Mouse (Mus musculus): ENCODE measurements around the gene Syce2. TPM values are rescaled to one million over a fixed set of nuclear protein-coding genes. Genes with fewer than 3 reads are reported as not detected.
"Not testable (repeated sequence)": the region's sequence is repeated elsewhere in the genome, so short reads cannot be mapped to it uniquely, and the experiment has no call there.

The Syce2 gene
- total RNA-seq, 2 experiments from 2014 or later, result 33.5 to 39.1 TPM

DNA sequence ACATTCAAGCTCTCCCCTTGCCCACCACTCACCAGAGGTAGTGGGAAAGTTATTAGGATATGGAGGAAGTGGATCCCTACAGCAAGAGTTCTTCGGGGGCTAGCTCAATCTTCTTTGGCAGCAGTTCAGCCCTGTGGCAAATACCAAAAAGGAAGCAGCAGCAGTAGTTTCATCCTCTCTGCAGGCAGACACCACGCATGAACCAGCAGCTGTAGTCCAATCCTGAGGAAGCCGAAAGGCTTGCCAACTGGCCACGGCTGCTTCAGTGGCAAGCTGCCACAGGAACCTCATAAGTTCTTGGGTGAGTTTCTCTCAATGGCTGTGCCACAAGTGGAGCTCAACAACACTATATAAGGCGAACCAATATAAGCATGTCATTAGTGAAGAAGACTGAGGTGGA is 24.1 kb downstream of the Syce2 start:
- no peak for DNase-seq (ENCODE audit: low spot score in 2 of 2)

DNA sequence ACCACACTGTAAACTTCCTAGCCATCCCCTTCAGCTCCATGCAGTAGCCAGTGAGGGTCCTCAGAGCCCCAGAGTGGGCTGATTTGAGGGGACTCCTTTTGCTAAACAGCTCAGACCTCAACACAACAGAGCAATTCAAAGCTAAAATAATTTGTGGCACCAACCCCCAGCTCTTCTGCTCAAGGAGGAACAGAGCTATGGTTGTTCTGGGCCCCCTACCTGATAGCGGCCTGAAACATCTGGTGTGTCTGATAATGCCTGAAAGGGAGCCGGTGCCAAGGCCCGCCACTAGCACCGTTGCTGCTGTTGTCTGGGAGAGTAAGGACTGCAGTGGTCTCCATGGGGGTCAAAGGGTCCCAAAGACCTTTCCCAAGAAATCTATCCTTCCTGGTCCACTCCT is 29.2 kb downstream of the Syce2 start:
- DNase-seq (ENCODE audit: low spot score in 2 of 2), result no peak

DNA sequence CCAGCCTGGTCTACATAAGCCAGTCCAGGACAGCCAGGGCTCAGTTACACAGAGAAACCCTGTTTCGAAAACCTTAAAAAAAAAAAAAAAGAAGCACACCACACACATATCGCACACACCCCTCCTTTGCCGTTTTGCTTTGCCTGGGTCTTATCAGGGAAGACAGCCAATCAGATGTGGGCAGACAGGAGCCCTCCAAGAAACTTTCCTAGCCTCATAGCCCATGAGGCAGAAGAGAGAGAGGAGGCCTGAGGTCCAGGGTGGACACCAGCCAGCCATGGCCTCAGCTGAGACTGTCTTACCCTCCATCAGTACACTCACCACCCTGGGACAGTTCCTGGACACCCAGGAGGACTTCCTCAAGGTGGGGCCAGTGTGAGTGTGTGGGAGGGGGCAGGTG is 29.8 kb downstream of the Syce2 start, which contains the start of gene Klf1:
Gene Klf1, plus strand, starts transcription at position 177 of the 400 bp plus-strand sequence.
- DNase-seq (ENCODE audit: low spot score in 2 of 2), result no peak

DNA sequence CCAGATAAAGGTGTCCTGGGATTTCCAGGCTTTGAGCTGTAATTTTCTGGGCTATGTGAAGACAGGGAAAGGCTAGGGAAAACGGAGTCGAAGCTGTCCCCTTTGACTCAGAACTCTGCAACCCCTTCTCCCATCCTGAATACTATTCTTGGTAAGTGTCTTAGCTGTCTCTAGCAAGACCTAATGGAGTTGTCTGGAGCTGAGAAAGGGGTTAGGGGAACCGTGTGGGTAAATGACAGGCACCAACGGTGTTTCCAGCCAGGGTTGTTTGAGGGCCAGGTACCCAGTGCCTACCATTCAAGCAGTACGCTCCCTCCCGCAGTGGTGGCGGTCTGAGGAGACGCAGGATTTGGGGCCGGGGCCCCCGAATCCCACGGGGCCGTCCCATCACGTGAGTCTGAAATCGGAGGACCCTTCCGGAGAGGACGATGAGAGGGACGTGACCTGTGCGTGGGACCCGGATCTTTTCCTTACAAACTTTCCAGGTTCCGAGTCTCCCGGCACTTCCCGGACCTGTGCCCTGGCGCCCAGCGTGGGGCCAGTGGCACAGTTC is 30.5 kb downstream of the Syce2 start:
- DNase-seq (ENCODE audit: low spot score in 2 of 2), result no peak

DNA sequence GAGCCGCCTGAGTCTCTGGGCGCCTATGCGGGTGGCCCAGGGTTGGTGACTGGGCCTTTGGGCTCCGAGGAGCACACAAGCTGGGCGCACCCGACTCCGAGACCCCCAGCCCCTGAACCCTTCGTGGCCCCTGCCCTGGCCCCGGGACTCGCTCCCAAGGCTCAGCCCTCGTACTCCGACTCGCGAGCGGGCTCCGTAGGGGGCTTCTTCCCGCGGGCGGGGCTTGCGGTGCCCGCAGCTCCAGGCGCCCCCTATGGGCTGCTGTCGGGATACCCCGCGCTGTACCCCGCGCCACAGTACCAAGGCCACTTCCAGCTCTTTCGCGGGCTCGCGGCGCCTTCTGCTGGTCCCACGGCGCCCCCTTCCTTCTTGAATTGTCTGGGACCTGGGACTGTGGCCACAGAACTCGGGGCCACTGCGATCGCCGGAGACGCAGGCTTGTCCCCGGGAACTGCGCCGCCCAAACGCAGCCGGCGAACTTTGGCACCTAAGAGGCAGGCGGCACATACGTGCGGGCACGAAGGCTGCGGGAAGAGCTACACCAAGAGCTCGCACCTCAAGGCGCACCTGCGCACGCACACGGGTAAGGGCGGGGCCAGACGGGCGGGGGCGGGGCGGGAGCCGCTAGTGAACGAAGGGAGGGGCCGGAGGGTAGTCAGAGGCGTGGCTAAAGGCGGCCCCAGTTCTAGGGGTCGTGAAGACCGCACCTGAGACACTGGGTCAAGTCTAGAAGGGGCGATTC is 31.2 kb downstream of the Syce2 start:
- DNase-seq (ENCODE audit: low spot score in 2 of 2), result peak; percentile 96 to 98

DNA sequence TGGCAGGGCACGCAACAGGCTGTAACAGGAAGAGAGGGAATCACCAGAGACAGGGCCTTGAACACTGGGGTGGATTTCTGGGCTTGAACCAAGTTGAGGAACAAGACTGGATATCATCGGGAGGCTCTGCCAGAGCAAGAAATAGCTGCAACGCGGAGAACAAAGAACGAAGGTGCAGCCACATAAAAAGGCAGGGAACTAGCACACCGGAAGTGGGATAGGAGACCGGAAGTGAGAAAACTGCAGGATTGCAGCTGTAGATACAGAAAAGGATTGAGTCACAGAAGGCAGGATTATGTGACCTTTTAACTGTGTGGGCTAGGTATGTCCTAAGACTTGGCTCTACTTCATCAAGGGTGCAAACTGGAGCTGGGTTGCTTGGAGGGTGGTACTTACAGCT is 32.4 kb downstream of the Syce2 start:
- DNase-seq (ENCODE audit: low spot score in 2 of 2), result no peak

DNA sequence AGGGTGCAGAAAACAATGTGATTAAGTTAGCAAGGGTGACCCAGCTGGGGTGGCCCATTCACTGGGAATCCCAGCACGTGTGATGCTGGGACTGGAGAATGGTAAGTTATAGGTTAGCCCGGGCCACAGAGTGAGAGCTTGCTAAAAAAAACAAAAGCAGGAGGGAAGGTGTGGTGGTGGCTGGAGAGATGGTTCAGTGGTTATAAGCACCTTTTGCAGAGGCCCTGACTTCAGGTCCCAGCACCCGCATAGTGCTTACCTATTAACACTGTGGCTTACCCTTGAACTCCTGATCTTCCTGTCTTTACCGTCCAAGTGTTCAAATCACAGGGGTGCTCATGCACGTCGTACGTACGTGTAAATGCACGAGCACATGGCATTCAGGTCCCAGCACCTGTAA is 35.1 kb downstream of the Syce2 start:
- no peak for DNase-seq (ENCODE audit: low spot score in 2 of 2)

DNA sequence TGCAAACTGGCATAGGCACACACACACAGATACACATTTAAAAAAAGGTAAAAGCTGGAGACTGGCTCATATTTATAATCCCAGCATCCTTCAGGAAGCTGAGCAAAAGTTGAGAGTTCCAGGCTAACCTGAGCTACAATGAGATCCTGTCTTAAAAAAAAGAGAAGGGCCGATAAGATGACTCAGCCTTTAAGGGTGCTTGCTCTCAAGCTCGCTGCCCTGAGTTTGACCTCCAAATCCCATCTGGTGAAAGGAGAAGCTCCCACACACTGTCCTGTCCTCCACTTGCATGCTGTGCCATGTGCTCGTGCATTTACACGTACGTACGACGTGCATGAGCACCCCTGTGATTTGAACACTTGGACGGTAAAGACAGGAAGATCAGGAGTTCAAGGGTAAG is 35.6 kb downstream of the Syce2 start:
- no peak for DNase-seq (ENCODE audit: low spot score in 2 of 2)

DNA sequence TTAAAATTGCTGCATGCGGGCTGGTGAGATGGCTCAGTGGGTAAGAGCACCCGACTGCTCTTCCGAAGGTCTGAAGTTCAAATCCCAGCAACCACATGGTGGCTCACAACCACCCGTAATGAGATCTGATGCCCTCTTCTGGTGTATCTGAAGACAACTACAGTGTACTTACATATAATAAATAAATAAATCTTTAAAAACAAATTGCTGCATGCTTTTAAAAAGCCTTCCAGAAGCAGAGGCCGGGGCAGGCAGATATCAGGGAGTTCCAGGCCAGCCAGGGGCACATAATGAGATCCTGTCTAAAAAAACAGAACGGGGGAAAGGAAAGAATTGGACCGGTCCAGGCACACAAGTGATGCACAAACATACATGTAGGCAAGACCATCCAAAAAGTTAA is 36.1 kb downstream of the Syce2 start:
- DNase-seq (ENCODE audit: low spot score in 2 of 2), result not testable (repeated sequence)

DNA sequence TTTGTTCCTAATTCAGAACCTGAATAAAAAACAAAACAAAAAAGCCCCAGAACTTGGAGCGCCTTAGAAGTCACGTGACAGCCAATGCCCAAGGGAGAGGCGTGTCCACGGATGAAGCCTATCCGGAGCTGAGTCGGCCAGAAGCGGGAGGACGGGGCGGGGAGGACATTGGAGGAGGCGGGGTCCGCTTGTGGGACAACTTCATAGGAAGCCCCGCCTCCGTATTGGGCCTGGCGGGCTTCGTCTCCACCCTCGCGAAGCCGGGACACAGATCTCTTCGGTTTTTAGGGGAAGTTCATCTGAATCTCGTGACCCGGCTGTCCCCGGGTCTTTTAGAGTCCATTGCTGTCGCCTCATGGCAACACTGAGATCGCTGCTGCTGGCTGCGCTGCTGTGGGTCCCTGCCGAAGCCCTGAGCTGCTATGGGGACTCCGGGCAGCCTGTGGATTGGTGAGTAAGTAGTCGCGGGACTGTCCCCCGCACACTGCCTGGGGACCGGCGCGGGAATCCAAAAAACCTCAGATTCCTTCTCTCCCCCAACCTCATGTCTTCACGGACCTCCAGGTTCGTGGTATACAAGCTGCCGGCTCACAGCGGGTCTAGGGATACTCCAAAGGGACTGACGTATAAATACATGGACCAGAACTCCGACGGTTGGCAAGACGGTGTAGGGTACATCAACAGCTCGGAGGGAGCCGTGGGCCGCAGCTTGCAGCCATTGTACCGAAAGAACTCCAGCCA is 36.7 kb downstream of the Syce2 start, which contains the start of gene Dnase2a:
Gene Dnase2a, plus strand, starts transcription at position 140 of the 741 bp plus-strand sequence.
- DNase-seq (ENCODE audit: low spot score in 2 of 2), result peak; percentile 79 to 83

DNA sequence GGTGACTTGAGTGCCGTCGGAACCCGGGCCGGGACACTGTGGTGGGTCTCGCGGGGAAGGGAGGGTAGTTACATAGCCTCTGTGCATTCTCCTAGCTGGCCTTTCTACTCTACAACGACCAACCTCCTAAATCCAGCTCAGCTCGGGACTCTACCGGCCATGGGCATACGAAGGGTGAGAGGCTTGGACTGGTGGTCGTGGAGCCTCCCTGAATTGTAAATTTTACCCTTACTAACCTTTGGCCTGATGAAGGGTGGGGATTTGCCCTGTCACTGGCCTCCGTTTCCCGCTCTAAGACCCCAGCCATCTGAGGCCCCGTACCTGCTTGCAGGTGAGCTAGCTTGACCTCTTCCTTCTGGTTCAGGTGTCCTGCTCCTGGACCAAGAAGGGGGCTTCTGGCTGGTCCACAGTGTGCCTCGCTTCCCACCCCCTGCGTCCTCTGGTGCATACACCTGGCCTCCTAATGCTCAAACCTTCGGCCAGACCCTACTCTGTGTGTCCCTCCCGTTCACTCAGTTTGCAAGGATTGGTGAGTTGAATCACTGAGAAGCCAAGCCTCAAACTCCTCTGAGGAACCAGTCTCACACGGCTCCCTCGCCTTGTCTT is 37.4 kb downstream of the Syce2 start:
- no peak for DNase-seq (ENCODE audit: low spot score in 2 of 2)

DNA sequence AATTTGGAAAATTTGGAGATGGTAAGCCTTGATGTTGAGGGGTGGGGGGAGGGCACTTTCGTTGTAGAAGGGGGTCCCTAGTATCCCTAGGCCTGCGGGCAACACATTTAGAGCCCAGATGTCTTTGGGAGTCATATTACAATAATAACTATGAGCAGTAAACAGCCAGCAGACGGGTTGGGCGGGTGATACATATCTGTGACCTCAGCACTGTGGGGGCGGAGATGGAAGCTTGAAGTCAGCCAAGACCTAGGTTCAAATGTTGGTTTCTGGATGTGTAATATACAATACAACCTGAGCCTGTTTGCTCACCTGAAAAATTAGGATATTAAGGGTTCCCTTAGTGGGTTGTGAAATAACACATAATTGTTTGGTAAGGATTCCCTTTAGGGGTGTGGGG is 38.0 kb downstream of the Syce2 start:
- DNase-seq (ENCODE audit: low spot score in 2 of 2), result no peak

DNA sequence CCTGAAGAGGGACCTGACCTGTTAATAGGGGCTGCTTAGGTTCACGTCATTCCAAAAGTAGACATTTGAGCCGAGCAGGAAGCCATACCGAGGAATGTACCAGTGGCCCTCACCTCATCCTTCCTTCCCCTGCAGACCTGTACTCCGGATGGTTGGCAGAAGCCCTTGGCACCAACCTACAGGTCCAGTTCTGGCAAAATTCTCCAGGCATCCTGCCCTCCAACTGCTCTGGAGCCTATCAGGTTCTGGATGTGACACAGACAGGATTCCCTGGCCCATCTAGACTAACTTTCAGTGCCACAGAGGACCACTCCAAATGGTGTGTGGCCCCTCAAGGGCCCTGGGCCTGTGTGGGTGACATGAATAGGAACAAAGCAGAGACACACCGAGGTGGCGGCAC is 38.6 kb downstream of the Syce2 start:
- DNase-seq (ENCODE audit: low spot score in 2 of 2), result no peak

DNA sequence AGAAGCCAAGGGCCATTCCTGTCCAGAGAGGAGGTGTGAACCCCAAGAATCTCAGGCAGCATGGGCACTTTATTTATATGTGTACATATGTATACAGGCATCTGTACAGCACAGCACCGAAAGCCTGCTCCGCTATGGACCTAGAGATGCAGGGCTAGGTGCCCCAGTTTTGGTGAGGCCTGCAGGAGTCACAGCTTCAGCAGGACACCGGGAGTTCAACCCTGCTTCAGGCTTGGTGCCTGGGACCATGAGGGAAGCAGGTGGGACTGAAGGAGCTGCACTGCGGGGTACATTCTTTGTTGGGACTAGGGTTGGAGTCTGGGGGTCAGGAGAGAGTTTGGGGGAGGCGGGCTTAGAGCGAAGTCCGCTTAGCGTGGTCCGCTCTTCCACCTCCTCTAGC is 39.9 kb downstream of the Syce2 start:
- DNase-seq (ENCODE audit: low spot score in 2 of 2), result no peak

DNA sequence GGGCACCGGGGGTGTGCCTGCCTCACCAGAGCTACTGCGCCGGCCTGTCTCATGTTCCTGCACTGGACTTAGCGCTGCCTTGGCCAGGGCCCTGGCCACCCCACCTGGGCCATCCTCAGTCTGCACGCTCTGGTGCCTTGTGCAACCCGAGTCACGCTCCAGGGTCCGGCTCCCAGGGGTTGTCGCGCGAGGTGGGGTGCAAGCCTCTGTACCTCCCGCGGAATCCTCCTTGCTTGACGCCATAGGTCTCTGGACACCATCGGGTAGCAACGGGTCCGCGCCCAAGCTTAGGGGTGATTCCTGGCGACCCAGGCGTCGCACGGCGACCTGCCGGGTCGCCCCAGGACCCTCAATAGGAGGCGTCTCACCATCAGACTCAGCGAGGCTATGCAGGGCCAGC is 40.5 kb downstream of the Syce2 start:
- DNase-seq (ENCODE audit: low spot score in 2 of 2), result no peak

DNA sequence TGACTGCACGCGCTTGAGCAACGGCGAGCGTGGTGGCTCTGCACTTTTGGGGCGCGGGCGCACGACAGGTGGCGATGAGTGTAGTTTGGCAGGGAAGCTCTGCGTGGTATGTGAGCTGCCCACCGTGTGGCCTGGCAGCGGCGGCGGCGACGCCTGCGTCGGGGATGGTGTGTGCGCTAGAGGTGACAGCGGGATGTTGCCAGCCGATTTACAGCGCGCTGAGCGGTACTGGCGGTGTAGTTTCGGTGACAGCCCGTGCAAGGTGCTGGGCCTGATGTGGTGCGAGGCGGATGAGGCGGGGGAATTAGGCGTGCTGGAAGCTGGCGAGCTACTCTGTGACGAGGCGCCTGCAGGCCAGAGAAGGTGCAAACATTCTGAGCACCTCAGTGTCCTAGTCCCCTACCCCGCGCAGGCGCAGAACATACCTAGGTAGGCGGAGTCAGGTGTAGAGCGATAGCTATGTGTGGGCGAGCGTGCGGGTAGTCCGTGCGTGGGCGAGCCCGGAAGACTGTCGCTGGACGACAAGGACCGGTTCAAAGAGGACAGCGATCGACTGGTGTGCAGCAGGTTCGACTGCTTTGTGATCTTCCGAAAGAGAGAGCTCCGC is 41.1 kb downstream of the Syce2 start:
- DNase-seq (ENCODE audit: low spot score in 2 of 2), result peak in 1 of 2 experiments; percentile 62

DNA sequence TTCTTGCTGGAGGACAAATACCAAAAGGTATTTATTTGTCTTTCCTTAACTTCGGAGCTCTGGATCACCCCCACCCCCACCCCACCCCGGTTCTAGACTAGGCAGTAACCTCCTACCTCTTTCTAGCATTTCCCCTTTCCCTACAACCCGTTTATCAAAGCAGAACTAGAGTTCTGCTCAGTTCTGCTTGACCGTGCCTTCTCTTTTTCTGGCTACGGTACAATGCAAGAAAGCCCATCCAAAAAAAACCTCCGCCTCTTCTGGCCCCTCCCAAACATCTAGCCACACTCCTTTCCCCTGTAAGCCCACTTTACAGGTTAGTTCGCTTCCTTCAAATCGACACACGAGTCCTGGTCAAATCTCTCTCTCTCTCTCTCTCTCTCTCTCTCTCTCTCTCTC is 41.6 kb downstream of the Syce2 start:
- DNase-seq (ENCODE audit: low spot score in 2 of 2), result no peak

DNA sequence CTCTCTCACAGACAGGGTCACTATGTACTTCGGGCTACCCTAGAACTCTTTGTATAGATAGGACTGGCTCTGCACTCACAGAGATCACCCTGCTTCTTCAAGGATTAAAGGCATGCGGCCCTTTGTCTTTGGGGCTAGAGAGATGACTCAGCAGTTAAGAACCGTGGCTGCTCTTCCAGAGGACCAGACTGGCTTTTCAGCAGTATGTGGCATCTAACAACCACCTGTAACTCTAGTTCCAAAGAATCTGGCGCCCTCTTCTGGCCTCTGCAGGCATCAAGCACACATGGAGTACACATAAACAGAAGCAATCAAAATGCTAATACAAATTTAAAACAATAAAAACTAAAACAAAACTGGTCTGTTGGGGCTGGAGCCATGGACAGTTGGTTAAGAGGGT is 42.0 kb downstream of the Syce2 start:
- peak in 1 of 2 experiments; percentile 50 for DNase-seq (ENCODE audit: low spot score in 2 of 2)

DNA sequence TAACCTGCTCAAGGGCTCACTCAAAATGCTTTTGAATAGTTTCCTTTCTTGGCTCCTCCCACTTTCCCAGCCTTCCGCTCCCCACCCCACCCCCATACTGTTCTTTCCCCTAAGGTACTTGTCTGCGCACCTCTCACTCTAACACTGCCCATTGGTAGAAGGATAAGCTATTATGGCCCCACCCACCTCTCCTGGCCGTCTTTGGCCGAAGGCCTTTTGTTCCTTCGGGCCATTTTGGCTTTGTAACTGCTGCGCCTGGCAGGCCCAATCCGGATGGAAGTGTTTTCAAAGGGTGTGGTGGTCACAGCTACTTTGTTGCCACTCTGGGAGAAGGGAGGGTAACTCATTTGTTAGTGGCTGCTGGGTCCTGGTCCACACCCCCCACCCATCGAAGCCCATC is 43.4 kb downstream of the Syce2 start:
- DNase-seq (ENCODE audit: low spot score in 2 of 2), result no peak

DNA sequence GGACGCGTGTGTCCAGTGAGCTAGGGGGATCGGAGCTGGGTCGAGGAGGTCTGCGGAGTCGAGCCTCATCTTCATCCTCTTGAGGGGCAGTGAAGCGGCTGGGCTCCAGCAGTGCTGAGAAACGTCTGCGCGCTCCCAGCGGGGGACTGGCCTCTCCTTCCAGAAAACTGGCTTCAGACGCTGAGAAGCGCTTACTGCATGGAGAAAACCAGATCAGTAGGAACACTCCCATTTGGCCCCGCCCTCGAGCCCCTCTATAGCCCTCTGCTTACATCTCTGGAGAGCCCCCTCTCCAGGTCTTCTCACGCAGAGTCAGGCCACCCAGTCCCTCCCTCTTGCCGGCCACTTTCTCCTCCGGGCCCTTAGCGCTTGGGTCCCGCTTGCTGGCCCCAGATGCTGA is 45.9 kb downstream of the Syce2 start:
- no peak for DNase-seq (ENCODE audit: low spot score in 2 of 2)

DNA sequence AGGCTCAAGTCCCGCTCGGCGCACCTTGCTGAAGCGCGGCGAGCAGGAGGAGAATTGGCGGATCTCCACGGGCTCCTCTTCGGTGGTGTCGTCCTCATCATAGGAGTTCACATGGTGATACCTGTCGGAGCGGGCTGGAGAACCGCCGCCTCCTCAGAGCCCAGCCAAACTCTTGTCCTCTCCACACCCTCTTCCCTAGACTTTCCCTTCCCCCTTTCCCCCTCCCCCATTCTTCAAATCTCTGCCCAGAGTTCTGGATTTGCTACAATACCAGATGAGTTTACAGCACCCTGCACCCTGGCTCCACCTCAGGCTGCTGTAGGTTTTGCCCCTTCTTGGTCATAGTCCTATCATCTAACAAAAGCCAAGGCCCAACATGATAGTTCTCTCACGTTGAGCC is 46.7 kb downstream of the Syce2 start:
- DNase-seq (ENCODE audit: low spot score in 2 of 2), result no peak

DNA sequence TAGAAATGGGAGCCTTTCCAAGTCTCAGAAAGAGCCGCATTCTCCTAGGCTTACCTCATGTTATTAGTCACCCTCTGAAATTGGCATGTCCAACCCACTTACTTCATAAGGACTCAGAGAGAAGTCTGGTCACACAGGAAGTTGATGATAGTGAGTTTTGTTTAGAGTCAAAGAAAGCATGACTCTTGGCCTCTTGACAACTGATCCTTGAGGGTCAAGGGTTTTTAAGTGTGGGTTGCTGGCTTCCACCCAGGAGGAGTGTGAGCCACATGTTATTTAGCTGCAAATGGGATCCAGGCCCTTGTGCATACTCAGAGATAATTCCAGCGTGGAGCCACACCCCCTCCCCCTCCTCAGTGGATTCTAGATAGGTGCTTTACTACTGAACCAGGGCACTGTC is 49.7 kb downstream of the Syce2 start:
- no peak for DNase-seq (ENCODE audit: low spot score in 2 of 2)

All from layer of hippocampus, postnatal 10 days (tissue).